Mouse (Mus musculus) midbrain, embryonic 15.5 days (tissue): ENCODE results near the gene Gm45234. TPM values are rescaled to one million over a fixed set of nuclear protein-coding genes. Genes with fewer than 3 reads are reported as not detected.

Source experiments
- ATAC-seq: fragments of 200-750 bp; cut with Nextera tagmentation; replicated peaks from 2 replicates; pipeline ENCODE4 v1.8.0; 2017; ENCODE audit warnings: moderate TSS enrichment
- H3K27ac ChIP-seq: fragments of 300-500 bp; sonication (generic); 2 replicates; pipeline ENCODE4 v1.5.1; 2015; ENCODE audit warnings: mild to moderate bottlenecking, inconsistent platforms
- H3K27me3 ChIP-seq: fragments of 300-500 bp; sonication (generic); replicated peaks from 2 replicates; pipeline ENCODE4 v1.6.1; 2015; ENCODE audit warnings: inconsistent platforms
- H3K36me3 ChIP-seq: fragments of 300-500 bp; sonication (generic); replicated peaks from 2 replicates; pipeline ENCODE4 v1.6.1; 2015; ENCODE audit warnings: inconsistent platforms
- H3K4me1 ChIP-seq: fragments of 300-500 bp; sonication (generic); 2 replicates; pipeline ENCODE4 v1.6.1; 2015; ENCODE audit warnings: inconsistent platforms
- H3K4me2 ChIP-seq: fragments of 300-500 bp; sonication (generic); 2 replicates; pipeline ENCODE4 v1.6.1; 2015; ENCODE audit warnings: inconsistent platforms, mild to moderate bottlenecking, moderate library complexity
- H3K4me3 ChIP-seq: fragments of 300-500 bp; sonication (generic); 2 replicates; pipeline ENCODE4 v1.5.1; 2015; ENCODE audit warnings: mild to moderate bottlenecking, inconsistent platforms
- H3K9ac ChIP-seq: fragments of 300-500 bp; sonication (generic); 2 replicates; pipeline ENCODE4 v1.6.1; 2015; ENCODE audit warnings: mild to moderate bottlenecking, inconsistent platforms
- H3K9me3 ChIP-seq: fragments of 300-500 bp; sonication (generic); 2 replicates; pipeline ENCODE4 v1.6.1; 2016; ENCODE audit warnings: inconsistent platforms
- WGBS: fragments of 180-500 bp; shearing (Covaris S2); methylation state at CpG from one replicate; pipeline ENCODE4 v1.1.7; 2015; ENCODE audit warnings: mixed read lengths; 5-methylcytosine and 5-hydroxymethylcytosine counted together
- microRNA counts: library from miRNA; unstranded; fragments of <30 nt; microRNA quantifications from one replicate; lab custom pipeline; 2016
- microRNA-seq: library from miRNA; unstranded; fragments of <30 nt; microRNA quantifications from one replicate; pipeline ENCODE4, GENCODE M21; 2016
- polyA plus RNA-seq: library from polyadenylated mRNA; unstranded; fragments of >200 nt; fragmentation: Nextera tagmentation; extraction: Ambion mirVana; gene quantifications from 2 replicates; pipeline ENCODE4 v1.2.1, GENCODE M21; 2015

The Gm45234 gene
- polyA plus RNA-seq, 1 experiment from 2014 or later: not detected

DNA sequence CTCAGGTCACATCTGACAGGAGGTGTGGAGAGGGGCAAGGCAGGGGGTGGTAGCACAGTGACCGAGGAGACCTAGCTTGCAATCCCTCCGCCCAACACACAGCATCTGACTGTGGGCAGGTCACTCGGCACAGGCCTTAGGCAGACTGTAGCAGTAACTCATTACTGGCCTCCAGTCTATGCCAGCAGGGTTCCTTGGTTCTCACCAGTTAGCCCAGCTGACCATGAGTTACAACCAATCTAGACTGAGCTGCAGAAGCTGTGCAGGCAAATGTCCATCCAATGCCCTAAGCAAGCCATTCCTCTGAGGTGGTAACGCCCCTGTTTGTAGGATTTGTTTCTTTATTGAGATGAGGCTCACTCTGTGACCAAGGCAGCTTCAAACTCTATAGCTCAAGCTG lies 56.5 kb downstream of the Gm45234 start:
- no peaks in the 10 kb centered on the region for H3K27me3 ChIP-seq
- H3K27ac ChIP-seq: no peak overlapping the region
- H3K4me2 ChIP-seq: no peak overlapping the region
- H3K4me1 ChIP-seq: no peaks in the 10 kb centered on the region
- ATAC-seq: no peak
- H3K36me3 ChIP-seq: peaks cover 20% of the 10 kb centered on the region
- no peak overlapping the region for H3K9ac ChIP-seq
- H3K9me3 ChIP-seq: no peaks in the 10 kb centered on the region
- H3K4me3 ChIP-seq: no peak overlapping the region
- 90% methylated on average over 4 of the region's 4 CpGs for WGBS

DNA sequence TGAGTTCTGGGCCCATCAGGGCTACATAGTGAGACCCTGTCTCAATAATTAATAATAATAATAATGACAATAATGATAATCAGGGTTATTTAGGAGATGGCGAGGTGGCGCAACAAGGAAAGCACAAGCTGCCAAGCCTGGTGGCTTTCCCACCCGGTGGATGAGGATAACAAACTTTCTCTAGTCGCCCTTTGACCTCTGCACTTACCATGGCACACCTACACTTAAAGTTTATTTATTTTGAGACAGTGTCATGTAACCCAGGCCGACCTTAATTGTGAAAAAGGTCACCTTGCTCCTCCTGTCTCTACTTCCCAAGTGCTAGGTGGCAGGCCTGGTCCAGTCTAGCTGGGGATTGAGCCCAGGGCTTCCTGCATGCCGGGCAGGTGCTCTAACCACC lies 57.1 kb downstream of the Gm45234 start:
- Histone ChIP-seq H3K4me2 (no peak overlapping the region), H3K27me3 (no peaks in the 10 kb centered on the region), H3K9ac (no peak overlapping the region), H3K9me3 (no peaks in the 10 kb centered on the region), H3K27ac (no peak overlapping the region), H3K4me1 (no peaks in the 10 kb centered on the region), H3K36me3 (peaks cover 16% of the 10 kb centered on the region), H3K4me3 (no peak overlapping the region)
- no peak for ATAC-seq
- WGBS: 91% methylated on average over 6 of the region's 6 CpGs

DNA sequence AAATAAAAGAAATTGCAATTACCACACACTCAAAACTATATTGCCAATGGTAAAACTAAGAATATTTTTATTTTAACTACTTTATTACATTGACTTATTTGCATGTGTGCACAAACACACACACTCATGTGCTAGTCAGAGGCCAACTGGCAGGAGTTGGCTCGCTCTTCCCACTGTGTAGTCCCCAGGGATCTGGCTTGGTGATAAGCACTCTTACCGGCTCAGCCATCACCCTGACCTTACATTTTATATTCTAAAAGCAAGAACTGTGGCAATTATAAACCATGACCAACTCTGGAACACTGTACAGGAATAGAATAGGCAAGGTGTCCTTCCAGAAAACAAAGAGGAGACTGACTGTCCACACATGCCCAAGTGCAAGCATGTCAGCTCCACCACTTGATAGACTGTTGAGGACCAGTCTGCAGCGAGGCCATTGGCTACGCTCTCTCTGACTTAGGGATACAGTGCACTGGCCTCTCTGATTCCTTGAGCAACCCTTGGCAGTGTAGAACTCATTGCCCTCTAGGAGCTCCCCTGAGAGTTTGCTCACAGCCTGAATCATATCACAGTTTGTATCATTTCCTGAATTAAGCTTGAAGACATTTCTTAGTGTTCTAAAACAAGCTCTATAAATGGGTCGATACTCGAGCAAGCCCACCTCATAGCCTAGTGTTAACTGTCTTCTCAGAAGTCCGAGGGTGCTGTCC lies 59.2 kb downstream of the Gm45234 start:
- Histone ChIP-seq H3K4me3 (no peak overlapping the region), H3K36me3 (no peaks in the 10 kb centered on the region; the same call in 1 of the 2 replicates), H3K9me3 (no peaks in the 10 kb centered on the region), H3K27me3 (no peaks in the 10 kb centered on the region), H3K27ac (no peak overlapping the region), H3K9ac (no peak overlapping the region), H3K4me1 (no peaks in the 10 kb centered on the region), H3K4me2 (no peak overlapping the region)
- 94% methylated on average over 7 of the region's 7 CpGs for WGBS
- no peak for ATAC-seq

DNA sequence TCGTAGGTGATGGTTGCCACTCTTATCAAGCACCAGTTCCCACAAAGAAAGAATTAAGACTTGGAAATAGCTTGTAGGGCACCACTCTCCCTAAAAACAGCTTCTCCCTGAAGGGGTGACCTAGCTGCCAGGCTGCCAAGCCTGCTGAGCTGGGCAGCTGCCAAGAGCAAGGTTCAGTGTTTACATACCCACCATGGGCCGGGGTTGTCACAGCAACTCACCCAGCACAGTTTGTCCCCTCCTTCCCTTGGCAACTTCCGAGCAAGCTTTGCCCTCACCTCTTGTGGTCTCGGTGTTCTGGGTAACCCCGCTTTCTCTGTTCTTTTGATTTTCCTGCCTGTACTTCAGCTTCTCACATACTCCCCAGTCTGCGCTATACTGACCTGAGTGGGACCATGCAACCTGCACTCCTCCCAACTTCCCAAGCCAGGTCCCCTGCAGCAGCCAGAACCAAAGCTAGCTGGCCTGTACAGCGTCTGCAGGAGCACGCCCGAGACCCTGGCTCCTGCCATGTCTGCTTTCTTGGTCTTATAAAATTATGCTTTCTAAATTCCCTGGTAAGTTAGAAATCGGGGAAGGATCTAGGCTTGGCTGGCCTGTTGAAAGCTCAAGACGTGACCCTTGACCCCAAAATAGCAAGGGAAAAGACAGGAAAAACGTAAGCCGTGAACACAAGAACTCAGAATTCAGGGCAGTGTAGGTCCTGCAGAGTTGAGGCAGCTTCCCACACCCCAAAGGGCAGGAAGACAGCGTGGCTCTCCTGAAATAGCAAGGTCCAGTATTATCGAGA lies 61.5 kb downstream of the Gm45234 start:
- Histone ChIP-seq H3K9ac (no peak overlapping the region), H3K9me3 (no peaks in the 10 kb centered on the region), H3K4me2 (no peak overlapping the region), H3K4me3 (no peak overlapping the region), H3K36me3 (no peaks in the 10 kb centered on the region), H3K4me1 (no peaks in the 10 kb centered on the region), H3K27me3 (no peaks in the 10 kb centered on the region), H3K27ac (peak overlapping the region; percentile 36; the same call in 1 of the 2 replicates)
- 76% methylated on average over 15 of the region's 15 CpGs for WGBS
- ATAC-seq: peak; percentile 61; the same call in 1 of the 2 replicates

DNA sequence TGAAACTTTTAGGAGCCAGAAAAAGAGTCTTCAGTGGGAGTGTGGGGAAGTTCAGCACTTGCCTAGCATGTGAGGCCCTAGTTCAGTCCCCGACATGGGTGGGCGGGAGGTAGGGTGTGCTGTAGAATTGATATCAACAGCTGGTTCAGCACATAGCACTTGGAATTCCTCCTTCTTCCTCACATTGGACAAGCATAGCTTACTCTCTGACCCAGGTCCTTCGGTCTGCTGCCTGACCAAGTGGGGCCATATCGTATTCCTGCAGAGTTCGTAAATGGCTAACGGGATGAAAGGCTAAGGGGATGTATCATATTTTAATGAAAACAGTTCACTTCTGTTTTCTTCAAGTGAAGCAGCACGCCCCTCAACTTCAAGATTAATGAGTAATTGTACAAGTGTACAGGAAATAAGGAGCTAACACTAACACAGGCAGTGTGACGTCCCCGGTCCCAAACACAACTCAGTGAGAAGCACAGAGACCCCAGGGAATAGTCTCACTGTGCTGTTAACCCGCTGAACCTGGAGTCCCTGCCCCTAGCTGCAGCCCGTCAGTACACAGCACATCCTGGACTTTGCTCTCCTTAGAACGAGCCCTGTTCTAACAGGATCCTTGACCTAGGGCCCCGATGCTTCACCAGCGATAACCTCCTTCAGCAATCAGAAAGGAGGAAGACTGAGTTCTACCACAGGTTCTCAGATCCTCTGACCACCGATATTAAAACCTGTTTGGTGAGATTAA lies 62.4 kb downstream of the Gm45234 start:
- Histone ChIP-seq H3K27ac (no peak overlapping the region), H3K4me3 (no peak overlapping the region), H3K9me3 (no peaks in the 10 kb centered on the region), H3K27me3 (no peaks in the 10 kb centered on the region), H3K4me1 (no peaks in the 10 kb centered on the region), H3K4me2 (no peak overlapping the region), H3K36me3 (no peaks in the 10 kb centered on the region), H3K9ac (no peak overlapping the region)
- 83% methylated on average over 15 of the region's 15 CpGs for WGBS
- no peak for ATAC-seq

DNA sequence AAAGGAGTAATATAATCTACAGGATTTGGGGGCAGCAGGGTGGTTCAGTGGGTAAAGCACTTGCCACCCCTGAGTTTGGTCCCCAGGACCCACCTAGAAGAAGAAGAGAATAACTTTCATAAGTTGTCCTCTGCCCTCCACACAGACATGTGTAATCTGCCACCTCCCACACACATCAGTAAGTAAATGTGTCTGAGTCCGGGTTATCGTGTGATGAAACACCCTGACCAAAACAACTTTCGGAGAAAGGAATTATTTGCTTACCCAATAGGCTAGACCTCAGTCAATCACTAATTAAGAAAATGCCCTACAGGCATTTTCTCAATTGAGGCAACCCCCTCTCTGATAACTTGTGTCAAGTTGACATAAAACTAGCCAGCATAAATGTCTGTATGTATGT lies 65.3 kb downstream of the Gm45234 start:
- H3K9ac ChIP-seq: no peak overlapping the region
- ATAC-seq: no peak
- H3K4me1 ChIP-seq: no peaks in the 10 kb centered on the region
- WGBS: 95% methylated on average over 3 of the region's 3 CpGs
- no peak overlapping the region for H3K27ac ChIP-seq
- H3K9me3 ChIP-seq: no peaks in the 10 kb centered on the region
- no peak overlapping the region for H3K4me3 ChIP-seq
- no peak overlapping the region for H3K4me2 ChIP-seq
- no peaks in the 10 kb centered on the region for H3K27me3 ChIP-seq
- no peaks in the 10 kb centered on the region for H3K36me3 ChIP-seq

MicroRNAs encoded within 50 kb of the gene (microRNA counts, 519-probe panel; counts per million panel counts)
- microRNA mmu-miR-141 (lab: Ali Mortazavi, UCI) (not detected), microRNA mmu-miR-200c (lab: Ali Mortazavi, UCI) (1,782 counts per million, percentile 10 among the panel's probes with 10 or more counts)

Small RNAs within 50 kb of the gene (microRNA-seq; reads per million reads assigned to microRNA genes)
- gene Mir141 (5.1 reads per million, percentile 23 among the genes with 10 or more reads in this experiment), gene Mir200c (28.0 reads per million, percentile 39 among the genes with 10 or more reads in this experiment)

Other genes starting within 250 kb of the Gm45234 start
- 0.27 and 0.28 TPM in 2 replicates for gene C1ra, start 243.6 kb downstream of the Gm45234 start, polyA plus RNA-seq
- gene C1s1, start 213.7 kb downstream of the Gm45234 start, polyA plus RNA-seq: 0.92 and 1.1 TPM in 2 replicates
- gene C1rb, start 185.7 kb downstream of the Gm45234 start, polyA plus RNA-seq: not detected in 2 replicates
- gene C1s2, start 119.9 kb downstream of the Gm45234 start, polyA plus RNA-seq: 0.13 TPM in 1 of 2 replicates, not detected in the other
- gene Lpcat3, start 93.0 kb downstream of the Gm45234 start, polyA plus RNA-seq: 45.6 and 51.9 TPM in 2 replicates
- 107 and 109 TPM in 2 replicates for gene Emg1, start 43.8 kb downstream of the Gm45234 start, polyA plus RNA-seq
- 254 and 256 TPM in 2 replicates for gene Phb2, start 43.7 kb downstream of the Gm45234 start, polyA plus RNA-seq
- 3.9 and 5.6 TPM in 2 replicates for gene Ptpn6, start 17.3 kb downstream of the Gm45234 start, polyA plus RNA-seq
- gene Grcc10, start 14.6 kb downstream of the Gm45234 start, polyA plus RNA-seq: 668 and 674 TPM in 2 replicates
- gene Atn1, start 503 bp upstream of the Gm45234 start, polyA plus RNA-seq: 32.7 and 34.3 TPM in 2 replicates
- 89.2 and 90.8 TPM in 2 replicates for gene Eno2, start 13.7 kb upstream of the Gm45234 start, polyA plus RNA-seq
- 4.8 and 6.7 TPM in 2 replicates for gene Lrrc23, start 23.7 kb upstream of the Gm45234 start, polyA plus RNA-seq
- 8.8 and 10.1 TPM in 2 replicates for gene Spsb2, start 52.6 kb upstream of the Gm45234 start, polyA plus RNA-seq
- 383 and 391 TPM in 2 replicates for gene Tpi1, start 58.3 kb upstream of the Gm45234 start, polyA plus RNA-seq
- gene Usp5, start 73.5 kb upstream of the Gm45234 start, polyA plus RNA-seq: 233 and 234 TPM in 2 replicates
- 23.2 and 32.9 TPM in 2 replicates for gene Cdca3, start 73.5 kb upstream of the Gm45234 start, polyA plus RNA-seq
- gene Gnb3, start 84.3 kb upstream of the Gm45234 start, polyA plus RNA-seq: 2.6 and 2.8 TPM in 2 replicates
- gene P3h3, start 101.7 kb upstream of the Gm45234 start, polyA plus RNA-seq: 16.1 and 18.1 TPM in 2 replicates
- 41.0 and 42.0 TPM in 2 replicates for gene Gpr162, start 108.0 kb upstream of the Gm45234 start, polyA plus RNA-seq
- gene Cd4, start 132.2 kb upstream of the Gm45234 start, polyA plus RNA-seq: 0.21 and 0.33 TPM in 2 replicates
- gene Lag3, start 155.7 kb upstream of the Gm45234 start, polyA plus RNA-seq: 2.8 and 3.2 TPM in 2 replicates
- gene Ptms, start 164.1 kb upstream of the Gm45234 start, polyA plus RNA-seq: 880 and 884 TPM in 2 replicates
- 559 and 568 TPM in 2 replicates for gene Mlf2, start 175.4 kb upstream of the Gm45234 start, polyA plus RNA-seq
- gene Cops7a, start 209.5 kb upstream of the Gm45234 start, polyA plus RNA-seq: 94.5 and 95.5 TPM in 2 replicates
- gene Pianp, start 240.7 kb upstream of the Gm45234 start, polyA plus RNA-seq: 70.8 and 75.8 TPM in 2 replicates